In the genomic region with DNA sequence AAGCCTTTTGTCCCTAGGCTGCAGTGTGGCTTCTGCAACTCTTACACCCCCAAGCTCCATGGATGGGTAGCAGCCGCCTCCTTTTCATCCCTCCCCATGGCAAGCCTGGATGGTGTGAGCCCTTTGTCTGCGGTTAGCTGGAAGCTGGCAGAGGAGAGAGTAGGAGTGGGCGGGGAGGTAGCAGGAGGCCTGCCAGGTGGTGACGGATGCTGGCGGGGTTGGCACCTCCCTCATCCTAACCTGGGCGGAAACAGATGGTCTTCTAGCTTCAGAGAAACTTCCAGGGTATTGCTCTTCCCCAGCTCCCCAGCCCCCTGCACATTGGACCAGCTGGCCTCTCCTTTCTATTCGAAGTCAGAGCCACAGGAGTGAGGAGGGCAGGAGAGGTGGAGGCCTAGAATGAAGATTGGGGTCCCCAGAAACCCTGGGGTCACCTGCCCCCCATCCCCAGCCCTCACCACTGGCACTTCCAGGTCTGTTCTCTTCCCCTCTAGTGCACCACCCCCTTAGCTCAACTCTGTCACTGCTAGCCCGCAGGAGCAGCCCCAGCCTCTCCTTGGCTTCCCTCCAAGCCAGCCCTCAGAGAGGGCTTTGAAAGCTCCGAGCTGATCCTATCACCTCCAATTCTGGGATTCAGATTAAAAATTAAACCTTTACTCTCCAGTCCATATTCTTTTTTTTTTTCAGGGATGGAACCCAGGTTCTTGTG, we compare ENCODE assay signal across 10 mouse cellular contexts. TPM values are rescaled to one million over a fixed set of nuclear protein-coding genes. Genes with fewer than 3 reads are reported as not detected.
DNase-seq lines count a peak whose midpoint lies in the region; ATAC-seq lines count a peak whose summit lies in the region.
"Had no signal": no experiment of that assay in that cellular context is flagged by ENCODE, and none has a peak within 500 bp of the region (broad histone marks: within the 10 kb centered on the region; RNA-seq: fewer than 3 reads in every experiment).

No protein-coding gene starts in this region.

- no peaks in the 10 kb centered on the region for H3K36me3 ChIP-seq in embryonic facial prominence, embryonic 13.5 days
- H3K36me3 ChIP-seq in embryonic facial prominence, embryonic 10.5 days (replicated peaks): no peaks in the 10 kb centered on the region

- H3K27me3 ChIP-seq in embryonic facial prominence, embryonic 13.5 days: peaks cover 49% of the 10 kb centered on the region
- peaks cover 71% of the 10 kb centered on the region for H3K27me3 ChIP-seq in embryonic facial prominence, embryonic 10.5 days (replicated peaks; ENCODE audit: low read depth, poor library complexity, severe bottlenecking)

- peaks cover 26% of the 10 kb centered on the region for H3K4me1 ChIP-seq in embryonic facial prominence, embryonic 13.5 days
- H3K4me1 ChIP-seq in embryonic facial prominence, embryonic 10.5 days: peaks cover 12% of the 10 kb centered on the region

- H3K4me3 ChIP-seq in embryonic facial prominence, embryonic 13.5 days: no peak overlapping the region
- no peak overlapping the region for H3K4me3 ChIP-seq in embryonic facial prominence, embryonic 10.5 days
- H3K4me3 ChIP-seq: midbrain, embryonic 12.5 days had no signal

- no peak overlapping the region for H3K4me2 ChIP-seq in embryonic facial prominence, embryonic 13.5 days
- H3K4me2 ChIP-seq: midbrain, embryonic 12.5 days had no signal

- H3K9ac ChIP-seq in embryonic facial prominence, embryonic 13.5 days: 0 out of 2 replicates have a peak overlapping the region, but pooled peaks have one; percentile 36
- H3K9ac ChIP-seq: midbrain, embryonic 12.5 days had no signal

- no peak overlapping the region for H3K27ac ChIP-seq in embryonic facial prominence, embryonic 13.5 days
- no peak overlapping the region for H3K27ac ChIP-seq in embryonic facial prominence, embryonic 10.5 days (replicated peaks)
- H3K27ac ChIP-seq: midbrain, embryonic 12.5 days had no signal

- 0 out of 2 replicates have a peak, but pooled peaks have one; percentile 43 for ATAC-seq in embryonic facial prominence, embryonic 13.5 days (ENCODE audit: insufficient number of reproducible peaks, insufficient read depth, low FRiP score, low TSS enrichment, low read depth)
- ATAC-seq in megakaryocyte progenitor cell, adult 5-6 weeks (replicated peaks; ENCODE audit: poor library complexity): no peak

- no peak for DNase-seq in embryonic facial prominence, embryonic 10.5 days (ENCODE audit: low spot score)
- peak; percentile 25 for DNase-seq in ovary, postnatal 36 days (ENCODE audit: low spot score)
- DNase-seq in ovary, adult 18-20 months (ENCODE audit: low spot score): no peak
- peak; percentile 35 to 73 for DNase-seq in left cerebral cortex, adult 9 months (ENCODE audit: low spot score in 2 of 2)
- peak; percentile 58 for DNase-seq in thymus, postnatal 4 days
- DNase-seq in testis, postnatal 10 days (ENCODE audit: low spot score): no peak
- DNase-seq: heart, postnatal 14 days had no signal

- 39% methylated on average over 9 of the region's 9 CpGs for WGBS in embryonic facial prominence, embryonic 13.5 days
- 52% methylated on average over 9 of the region's 9 CpGs for WGBS in embryonic facial prominence, embryonic 10.5 days

- H3K9me3 ChIP-seq in embryonic facial prominence, embryonic 13.5 days: no peaks in the 10 kb centered on the region
- no peaks in the 10 kb centered on the region for H3K9me3 ChIP-seq in embryonic facial prominence, embryonic 10.5 days
- H3K9me3 ChIP-seq: midbrain, embryonic 12.5 days had no signal

RNA-seq across cellular contexts. Expression of a gene that starts 16.3 kb away (rescaled TPM):
- 1.7 and 2.0 TPM in 2 replicates for polyA plus RNA-seq in embryonic facial prominence, embryonic 13.5 days (2015; fragmentation: Nextera tagmentation; extraction: Ambion mirVana)
- polyA plus RNA-seq in embryonic facial prominence, embryonic 10.5 days (2016; fragmentation: Nextera tagmentation; extraction: Ambion mirVana): 1.2 TPM in 2 replicates
- total RNA-seq in megakaryocyte progenitor cell, adult 5-6 weeks (2015): 2.5 and 2.8 TPM in 2 replicates
- 1.2 and 2.2 TPM in 2 replicates for total RNA-seq in megakaryocyte progenitor cell, adult 5-6 weeks (2017)

RNA-seq across cellular contexts. Expression of a gene that starts 17.8 kb away (rescaled TPM):
- 0.12 TPM in 1 of 2 replicates, not detected in the other for polyA plus RNA-seq in embryonic facial prominence, embryonic 13.5 days (2015; fragmentation: Nextera tagmentation; extraction: Ambion mirVana)
- polyA plus RNA-seq in embryonic facial prominence, embryonic 10.5 days (2016; fragmentation: Nextera tagmentation; extraction: Ambion mirVana): 0.36 and 0.38 TPM in 2 replicates
- not detected in 2 replicates for total RNA-seq in megakaryocyte progenitor cell, adult 5-6 weeks (2015)
- total RNA-seq in megakaryocyte progenitor cell, adult 5-6 weeks (2017): not detected in 2 replicates
- total RNA-seq: heart, postnatal 14 days had no signal

RNA-seq across cellular contexts. Expression of a gene that starts 34.2 kb away (rescaled TPM):
- 120 and 136 TPM in 2 replicates for polyA plus RNA-seq in embryonic facial prominence, embryonic 13.5 days (2015; fragmentation: Nextera tagmentation; extraction: Ambion mirVana)
- polyA plus RNA-seq in embryonic facial prominence, embryonic 10.5 days (2016; fragmentation: Nextera tagmentation; extraction: Ambion mirVana): 92.1 and 92.2 TPM in 2 replicates
- 59.1 and 59.5 TPM in 2 replicates for total RNA-seq in megakaryocyte progenitor cell, adult 5-6 weeks (2015)
- total RNA-seq in megakaryocyte progenitor cell, adult 5-6 weeks (2017): 178 and 193 TPM in 2 replicates

RNA-seq across cellular contexts. Expression of a gene that starts 58.8 kb away (rescaled TPM):
- 8.0 and 8.9 TPM in 2 replicates for polyA plus RNA-seq in embryonic facial prominence, embryonic 13.5 days (2015; fragmentation: Nextera tagmentation; extraction: Ambion mirVana)
- 1.3 and 1.4 TPM in 2 replicates for polyA plus RNA-seq in embryonic facial prominence, embryonic 10.5 days (2016; fragmentation: Nextera tagmentation; extraction: Ambion mirVana)
- total RNA-seq in megakaryocyte progenitor cell, adult 5-6 weeks (2015): 16.3 and 17.3 TPM in 2 replicates
- total RNA-seq in megakaryocyte progenitor cell, adult 5-6 weeks (2017): 20.1 and 25.7 TPM in 2 replicates

Comparison
In these comparisons a context has a peak if more than half of its experiments do, and no peak if none do; other contexts are left out.
1. DNase-seq: peak in ovary, postnatal 36 days (single experiment), left cerebral cortex, adult 9 months (2 of 2) and thymus, postnatal 4 days (single experiment); none in embryonic facial prominence, embryonic 10.5 days (single experiment), ovary, adult 18-20 months (single experiment) and testis, postnatal 10 days (single experiment).